Mouse (Mus musculus) olfactory bulb, adult 2 months (tissue): Measurements from ENCODE around the gene Hoxb2. TPM values are rescaled to one million over a fixed set of nuclear protein-coding genes. Genes with fewer than 3 reads are reported as not detected.

Experiments
- H3K27ac ChIP-seq: fragments of 200-500 bp; 2 replicates; pipeline ENCODE4 v1.5.1; 2012; ENCODE audit warnings: low read depth, low read length; ENCODE audit not compliant: insufficient read depth
- H3K4me1 ChIP-seq: fragments of 200-500 bp; 2 replicates; pipeline ENCODE4 v1.6.1; 2012; ENCODE audit warnings: low read length; ENCODE audit not compliant: control insufficient read depth, insufficient read depth
- H3K4me3 ChIP-seq: fragments of 200-500 bp; 2 replicates; pipeline ENCODE4 v1.5.1; 2012; ENCODE audit warnings: mild to moderate bottlenecking, low read depth, low read length, moderate library complexity; ENCODE audit not compliant: insufficient read depth
- CTCF ChIP-seq: fragments of 200-500 bp; IDR thresholded peaks from 2 replicates; pipeline ENCODE4 v1.5.1; 2012; ENCODE audit warnings: low read depth, mild to moderate bottlenecking, low read length, moderate library complexity; ENCODE audit not compliant: insufficient read depth
- POLR2A ChIP-seq: fragments of 200-500 bp; IDR thresholded peaks from 2 replicates; pipeline ENCODE4 v1.6.1; 2012; ENCODE audit warnings: mild to moderate bottlenecking, low read depth, low read length, moderate library complexity; ENCODE audit not compliant: insufficient read depth
- WGBS: fragments of 180-500 bp; shearing (Covaris S2); methylation state at CpG from one replicate; pipeline ENCODE4 v1.1.7; 2018; 5-methylcytosine and 5-hydroxymethylcytosine counted together
- polyA plus RNA-seq: library from polyadenylated mRNA; stranded (reverse); fragments of >200 nt; gene quantifications from 2 replicates; pipeline ENCODE4 v1.2.4, GENCODE M21; 2012; ENCODE audit warnings: low replicate concordance; ENCODE audit not compliant: missing spikeins, insufficient read depth, insufficient read length

The Hoxb2 gene
- polyA plus RNA-seq, 1 experiment: not detected

DNA sequence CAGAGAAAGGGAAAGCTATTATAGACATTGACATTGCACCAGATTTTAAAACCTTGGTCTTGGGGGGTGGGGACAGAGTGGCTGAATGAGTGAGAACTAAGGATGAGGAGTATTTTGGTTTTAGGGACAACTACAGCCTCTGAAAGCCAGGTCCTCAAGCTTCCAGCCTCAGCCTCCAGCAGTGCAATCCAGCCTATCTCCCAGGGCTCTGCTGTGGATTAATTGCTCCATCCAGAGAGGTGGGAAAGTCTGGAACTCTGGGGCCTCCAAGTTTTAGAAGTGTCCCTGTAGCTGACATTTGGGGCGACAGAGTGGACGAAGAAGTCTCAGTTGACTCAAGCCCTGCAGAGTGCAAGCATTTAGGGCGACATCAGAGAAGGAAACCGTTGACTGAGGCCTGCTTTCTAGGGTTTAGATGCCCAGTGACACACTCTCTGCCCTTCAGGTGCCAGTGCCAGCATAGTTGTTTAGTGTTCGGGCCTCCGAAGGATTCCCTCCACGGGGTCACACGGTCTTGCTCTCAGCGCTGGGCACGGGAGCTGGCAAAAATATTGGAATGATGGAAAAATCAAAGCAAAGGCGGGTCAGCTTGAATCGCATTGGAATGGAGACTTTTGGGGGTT is 36.4 kb upstream of the Hoxb2 start:
- TF ChIP-seq POLR2A: no peak
- TF ChIP-seq CTCF: no peak
- no peak overlapping the region for H3K27ac ChIP-seq
- WGBS: 6% methylated on average over 12 of the region's 12 CpGs
- no peaks in the 10 kb centered on the region for H3K4me1 ChIP-seq
- no peak overlapping the region for H3K4me3 ChIP-seq

DNA sequence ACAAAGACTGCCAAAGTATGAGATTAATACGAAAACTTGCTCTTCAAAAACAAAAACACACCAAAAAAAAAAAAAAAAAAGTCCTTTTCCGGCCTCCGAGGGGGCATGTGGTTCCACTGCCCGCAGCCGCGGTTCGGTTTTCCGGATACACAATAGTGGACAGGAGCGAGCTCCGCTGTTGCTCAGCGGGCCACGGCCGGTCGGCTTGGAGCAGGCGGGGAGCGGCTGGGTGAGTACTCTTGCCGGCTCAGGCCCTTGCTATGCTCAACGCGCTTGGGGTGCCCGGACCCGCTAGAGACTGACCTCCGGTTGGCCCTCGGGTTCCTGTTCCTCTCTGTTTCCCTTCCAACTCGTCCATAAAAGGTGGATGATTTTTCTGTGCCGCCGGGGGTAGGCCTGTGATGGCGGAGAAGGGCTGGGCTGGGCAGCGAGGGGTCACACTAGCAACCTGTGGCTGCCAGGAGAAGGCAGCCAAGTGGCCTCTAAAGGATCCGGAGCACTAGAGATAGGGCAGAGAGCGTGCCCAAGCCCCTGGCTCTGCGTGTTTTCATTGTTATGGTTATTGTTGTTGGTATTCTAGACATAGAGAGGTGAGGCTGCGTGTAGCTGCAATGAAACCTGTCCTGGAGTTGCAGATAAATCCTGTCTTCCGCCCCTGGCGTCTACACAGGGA is 35.5 kb upstream of the Hoxb2 start:
- 2% methylated on average over 34 of the region's 34 CpGs for WGBS
- TF ChIP-seq CTCF: no peak
- no peak for TF ChIP-seq POLR2A
- Histone ChIP-seq H3K27ac (no peak overlapping the region), H3K4me3 (no peak overlapping the region), H3K4me1 (no peaks in the 10 kb centered on the region)

DNA sequence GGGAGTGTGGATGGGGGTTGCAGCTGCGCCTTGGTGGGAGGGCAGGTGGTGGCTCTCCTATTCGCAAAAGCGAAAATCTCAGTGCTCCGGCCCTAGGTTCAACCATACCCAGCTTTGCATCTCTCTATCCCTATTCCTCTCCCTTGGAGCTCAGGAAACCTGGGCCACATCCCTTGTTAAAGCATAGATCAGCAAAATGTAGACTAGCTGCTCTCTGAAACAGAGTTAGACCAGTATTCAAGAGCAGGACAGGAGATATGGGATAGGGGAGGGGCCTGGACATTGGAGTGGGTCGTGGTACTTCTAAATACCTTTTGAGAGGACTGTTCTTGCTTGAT is 35.0 kb upstream of the Hoxb2 start:
- TF ChIP-seq POLR2A (no peak), CTCF (no peak)
- Histone ChIP-seq H3K4me3 (no peak overlapping the region), H3K27ac (no peak overlapping the region), H3K4me1 (no peaks in the 10 kb centered on the region)
- WGBS: 2% methylated on average over 5 of the region's 5 CpGs

DNA sequence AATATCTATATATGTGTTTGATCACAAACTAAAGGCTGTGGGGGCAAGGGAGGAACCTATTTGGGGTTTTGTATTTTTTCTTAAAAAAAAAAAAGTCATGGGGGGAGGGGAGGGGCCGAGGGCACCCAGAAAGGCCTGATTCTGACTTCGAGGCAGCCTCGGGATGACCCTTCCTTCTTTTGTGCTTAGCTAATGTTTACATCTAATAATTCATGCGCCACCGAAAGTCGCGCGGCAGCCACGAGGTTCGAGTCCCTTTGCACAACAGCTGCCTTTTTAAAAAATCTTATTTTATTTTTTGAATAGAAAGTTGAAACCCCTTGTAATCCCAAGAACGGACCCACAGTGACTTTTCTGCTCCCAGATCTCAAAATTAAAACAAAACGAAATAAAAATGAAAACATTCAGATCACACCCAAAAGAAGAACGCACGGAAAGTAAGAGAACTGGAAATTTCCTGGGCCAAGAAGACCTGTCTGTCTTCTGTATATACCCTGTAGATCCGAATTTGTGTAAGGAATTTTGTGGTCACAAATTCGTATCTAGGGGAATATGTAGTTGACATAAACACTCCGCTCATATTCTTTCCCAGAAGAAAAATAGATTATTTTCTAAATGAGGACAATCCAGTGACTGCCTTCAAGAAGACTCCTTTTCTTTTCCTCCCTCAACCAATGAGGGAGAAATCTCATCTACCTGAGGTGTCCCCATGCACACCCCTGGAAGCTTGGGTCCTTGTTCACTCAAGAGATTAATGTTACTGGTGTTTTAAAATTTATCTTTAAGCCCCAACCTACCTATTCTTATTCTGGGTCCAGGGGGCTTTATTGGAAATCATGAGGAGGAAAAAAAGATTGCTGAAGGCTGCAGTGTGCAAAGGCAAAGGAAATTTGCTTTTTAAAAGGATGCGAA is 33.4 kb upstream of the Hoxb2 start:
- H3K4me1 ChIP-seq: no peaks in the 10 kb centered on the region
- no peak overlapping the region for H3K4me3 ChIP-seq
- TF ChIP-seq POLR2A (no peak), CTCF (no peak)
- 7% methylated on average over 18 of the region's 18 CpGs for WGBS
- H3K27ac ChIP-seq: no peak overlapping the region

DNA sequence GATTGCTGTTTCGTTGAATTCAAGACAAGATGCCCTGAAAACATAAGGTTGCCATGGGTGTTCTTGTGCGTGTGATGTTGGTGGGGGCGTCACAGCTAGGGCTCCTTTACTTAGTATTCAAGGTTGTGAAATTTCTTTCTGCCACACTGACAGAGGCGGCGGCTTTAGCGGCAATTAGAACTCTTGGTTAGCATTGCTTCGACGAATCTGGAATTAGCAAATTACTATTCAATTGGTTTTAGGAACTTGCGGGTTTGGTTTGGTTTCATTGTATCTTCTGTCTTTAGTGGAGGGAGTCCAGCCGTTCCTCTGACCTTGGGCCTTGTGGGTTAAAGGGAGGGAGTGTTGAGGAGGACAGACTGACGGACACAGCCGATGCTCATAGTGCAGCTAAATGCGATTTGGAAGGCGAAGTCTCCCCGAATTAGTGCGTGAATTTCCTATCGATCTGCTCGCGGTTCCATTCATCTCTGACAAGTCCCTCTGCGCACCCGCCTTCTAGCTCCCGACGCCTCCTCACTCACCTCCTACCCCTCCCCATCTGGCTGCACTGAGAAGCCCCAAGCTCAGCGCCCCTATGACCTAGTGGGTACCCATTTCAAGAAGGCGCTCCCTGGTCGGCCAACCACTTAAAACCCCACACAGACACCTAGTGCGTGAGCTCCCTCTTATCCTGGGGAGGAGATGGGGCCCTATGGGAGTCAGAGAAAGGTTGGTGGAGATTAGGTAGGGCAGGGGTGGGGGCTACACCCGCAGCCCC is 32.5 kb upstream of the Hoxb2 start, which contains the start of gene Hoxb4:
TSS of gene Hoxb4 (plus strand) at position 660 of the 760 bp plus-strand sequence.
- no peaks in the 10 kb centered on the region for H3K4me1 ChIP-seq
- H3K4me3 ChIP-seq: no peak within 1 kb of the TSS
- no peak within 1 kb of the TSS for H3K27ac ChIP-seq
- WGBS: 4% methylated on average over 28 of the region's 28 CpGs
- TF ChIP-seq POLR2A (no peak), CTCF (no peak)

DNA sequence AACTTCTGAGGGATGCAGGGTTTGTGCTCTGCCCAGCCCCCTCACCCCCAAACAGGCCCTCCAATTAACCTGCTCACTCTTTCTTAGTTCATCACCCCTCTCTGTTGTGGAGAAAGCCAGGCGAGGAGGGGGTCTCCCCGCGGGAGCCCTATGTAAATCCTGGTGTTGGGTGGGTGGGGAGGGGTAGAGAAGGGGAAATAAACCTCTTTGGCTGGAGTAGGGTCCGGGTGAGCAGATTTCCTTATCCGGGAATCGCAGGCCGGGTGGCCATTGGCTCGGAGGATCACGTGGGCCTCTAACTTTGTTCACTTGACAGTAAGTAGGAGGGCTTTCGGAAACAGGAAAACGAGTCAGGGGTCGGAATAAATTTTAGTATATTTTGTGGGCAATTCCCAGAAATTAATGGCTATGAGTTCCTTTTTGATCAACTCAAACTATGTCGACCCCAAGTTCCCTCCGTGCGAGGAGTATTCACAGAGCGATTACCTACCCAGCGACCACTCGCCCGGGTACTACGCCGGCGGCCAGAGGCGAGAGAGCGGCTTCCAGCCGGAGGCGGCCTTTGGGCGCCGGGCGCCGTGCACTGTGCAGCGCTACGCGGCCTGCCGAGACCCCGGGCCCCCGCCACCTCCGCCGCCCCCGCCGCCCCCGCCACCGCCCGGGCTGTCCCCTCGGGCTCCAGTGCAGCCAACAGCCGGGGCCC is 31.8 kb upstream of the Hoxb2 start:
- TF ChIP-seq CTCF (no peak), POLR2A (no peak)
- WGBS: 1% methylated on average over 43 of the region's 45 CpGs
- H3K4me1 ChIP-seq: no peaks in the 10 kb centered on the region
- H3K4me3 ChIP-seq: no peak overlapping the region
- no peak overlapping the region for H3K27ac ChIP-seq

DNA sequence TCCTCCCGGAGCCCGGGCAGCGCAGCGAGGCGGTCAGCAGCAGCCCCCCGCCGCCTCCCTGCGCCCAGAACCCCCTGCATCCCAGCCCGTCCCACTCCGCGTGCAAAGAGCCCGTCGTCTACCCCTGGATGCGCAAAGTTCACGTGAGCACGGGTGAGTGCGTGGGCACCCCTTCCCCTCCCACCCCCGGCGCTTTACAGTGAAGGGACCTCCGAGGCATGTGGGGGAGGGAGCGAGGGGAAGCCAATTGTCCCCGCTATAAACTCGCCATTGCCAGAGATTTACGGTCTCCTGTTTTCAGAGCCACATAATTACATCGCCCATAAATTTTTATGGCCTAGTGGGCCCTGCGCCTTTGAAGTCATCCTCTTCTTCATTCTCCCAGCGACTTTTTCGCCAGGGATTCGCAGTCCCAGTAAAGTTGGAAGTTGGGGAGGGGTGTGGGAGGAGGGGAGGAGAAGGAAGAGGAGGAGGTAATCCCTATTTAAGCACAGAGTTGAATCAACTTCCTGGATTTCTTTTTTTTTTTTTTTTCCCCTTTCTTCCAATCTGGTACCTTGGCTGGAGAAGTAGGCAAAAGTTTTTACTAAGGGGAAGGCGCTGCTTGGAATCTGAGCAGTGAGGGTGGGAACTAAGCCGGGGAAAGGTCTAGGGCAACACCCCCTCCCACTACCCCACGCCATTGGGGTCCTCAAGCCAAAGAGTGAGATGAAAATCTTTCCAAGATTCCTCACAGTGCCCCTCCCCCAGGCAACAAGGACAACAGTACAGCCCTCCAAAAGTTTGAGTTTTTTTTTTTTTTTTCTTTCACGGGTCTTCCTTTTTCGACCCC is 31.0 kb upstream of the Hoxb2 start:
- H3K27ac ChIP-seq: no peak overlapping the region
- H3K4me1 ChIP-seq: no peaks in the 10 kb centered on the region
- WGBS: 2% methylated on average over 34 of the region's 34 CpGs
- TF ChIP-seq CTCF (no peak), POLR2A (no peak)
- no peak overlapping the region for H3K4me3 ChIP-seq
